8 mouse cellular contexts compared by ENCODE assay signal in genomic region chr10:18056391-18056745, GRCm38 (mm10). TPM values are rescaled to one million over a fixed set of nuclear protein-coding genes. Genes with fewer than 3 reads are reported as not detected.
DNase-seq lines count a peak whose midpoint lies in the region; ATAC-seq and TF ChIP-seq lines count a peak whose summit lies in the region.

No protein-coding gene starts in this region.

- H3K4me3 ChIP-seq in testis, adult 2 months (ENCODE audit: control insufficient read depth, low read depth, low read length), result peak overlapping the region; percentile 87
- peak overlapping the region; percentile 98 for H3K4me3 ChIP-seq in forebrain, embryonic 10.5 days
- H3K4me3 ChIP-seq in limb, embryonic 13.5 days, result peak overlapping the region; percentile 98

- no peak for ATAC-seq in limb, embryonic 13.5 days (ENCODE audit: low FRiP score, low read depth)

- WGBS in forebrain, embryonic 10.5 days, result 1% methylated on average over 8 of the region's 8 CpGs
- 2% methylated on average over 8 of the region's 8 CpGs for WGBS in limb, embryonic 13.5 days

- H3K9me3 ChIP-seq in forebrain, embryonic 10.5 days, result no peaks in the 10 kb centered on the region
- no peaks in the 10 kb centered on the region for H3K9me3 ChIP-seq in limb, embryonic 13.5 days

- no peaks in the 10 kb centered on the region for H3K36me3 ChIP-seq in testis, adult 2 months (ENCODE audit: control insufficient read depth, insufficient read depth, low read length)
- peaks cover 6% of the 10 kb centered on the region; the same call in 1 of the 2 replicates for H3K36me3 ChIP-seq in forebrain, embryonic 10.5 days (replicated peaks)
- no peaks in the 10 kb centered on the region for H3K36me3 ChIP-seq in limb, embryonic 13.5 days
- H3K36me3 ChIP-seq in splenic B cell, adult 2 months (ENCODE audit: control insufficient read depth, insufficient read depth, low read length, poor library complexity, severe bottlenecking), result no peaks in the 10 kb centered on the region

- TF ChIP-seq CTCF in testis, adult 2 months (IDR thresholded peaks at IDR 0.05; ENCODE audit: control insufficient read depth, insufficient read depth, insufficient replicate concordance, low read depth, low read length), result no peak

- no peak for DNase-seq in testis, postnatal 14 days (ENCODE audit: low spot score)
- no peak for DNase-seq in forebrain, embryonic 10.5 days (ENCODE audit: extremely low spot score, low spot score)
- peak; percentile 24 for DNase-seq in splenic B cell, adult 2 months (ENCODE audit: low read depth, low spot score)
- DNase-seq in frontal cortex, postnatal 14 days (ENCODE audit: low spot score in 2 of 2), result no peak
- DNase-seq in T-cell, adult 2 months (ENCODE audit: low spot score), result no peak
- no peak for DNase-seq in urinary bladder, postnatal 4 days (ENCODE audit: low spot score in 2 of 2)

- no peak overlapping the region for H3K27ac ChIP-seq in testis, adult 2 months (ENCODE audit: control insufficient read depth, insufficient read depth, low read depth, low read length)
- H3K27ac ChIP-seq in forebrain, embryonic 10.5 days, result peak overlapping the region; percentile 97
- peak overlapping the region; percentile 93 for H3K27ac ChIP-seq in limb, embryonic 13.5 days

- H3K9ac ChIP-seq in limb, embryonic 13.5 days, result peak overlapping the region; percentile 94

- H3K4me1 ChIP-seq in testis, adult 2 months (ENCODE audit: control insufficient read depth, insufficient read depth, low read length), result peaks cover 2% of the 10 kb centered on the region; the same call in 1 of the 2 replicates
- peaks cover 24% of the 10 kb centered on the region for H3K4me1 ChIP-seq in forebrain, embryonic 10.5 days
- H3K4me1 ChIP-seq in limb, embryonic 13.5 days, result peaks cover 33% of the 10 kb centered on the region

- TF ChIP-seq POLR2A in testis, adult 2 months (IDR thresholded peaks at IDR 0.05; ENCODE audit: control insufficient read depth, low read depth, low read length), result no peak

- H3K27me3 ChIP-seq in testis, adult 2 months (ENCODE audit: control insufficient read depth, insufficient read depth, low read length), result no peaks in the 10 kb centered on the region
- 0 out of 2 replicates have a peak, but pooled peaks cover 6% of the 10 kb centered on the region for H3K27me3 ChIP-seq in forebrain, embryonic 10.5 days (ENCODE audit: poor library complexity, severe bottlenecking)
- no peaks in the 10 kb centered on the region for H3K27me3 ChIP-seq in limb, embryonic 13.5 days
- H3K27me3 ChIP-seq in splenic B cell, adult 2 months (ENCODE audit: control insufficient read depth, insufficient read depth, low read length, poor library complexity, severe bottlenecking), result no peaks in the 10 kb centered on the region; the same call in 1 of the 2 replicates

- peak overlapping the region; percentile 74 for H3K4me2 ChIP-seq in limb, embryonic 13.5 days (replicated peaks)

RNA-seq across cellular contexts. Expression of gene Reps1, which starts 0.7 kb away (rescaled TPM):
- polyA plus RNA-seq in testis, adult 2 months (2012; rRNA removed), result 52.8 and 58.2 TPM in 2 replicates
- 13.1 and 13.5 TPM in 2 replicates for polyA plus RNA-seq in forebrain, embryonic 10.5 days (2016; fragmentation: Nextera tagmentation; extraction: Ambion mirVana)
- polyA plus RNA-seq in limb, embryonic 13.5 days (2015; fragmentation: Nextera tagmentation; extraction: Ambion mirVana), result 18.8 and 22.2 TPM in 2 replicates

RNA-seq across cellular contexts. Expression of gene Abracl, which starts 33.3 kb away (rescaled TPM):
- polyA plus RNA-seq in testis, adult 2 months (2012; rRNA removed), result 5.8 and 6.9 TPM in 2 replicates
- polyA plus RNA-seq in forebrain, embryonic 10.5 days (2016; fragmentation: Nextera tagmentation; extraction: Ambion mirVana), result 145 and 147 TPM in 2 replicates
- polyA plus RNA-seq in limb, embryonic 13.5 days (2015; fragmentation: Nextera tagmentation; extraction: Ambion mirVana), result 151 TPM in 2 replicates

Comparison
In these comparisons a context has a peak if more than half of its experiments do, and no peak if none do; other contexts are left out.
1. RNA of gene Abracl, which starts 33.3 kb away (polyA plus RNA-seq): 151 TPM in limb, embryonic 13.5 days and 145 to 147 TPM in forebrain, embryonic 10.5 days; 5.8 to 6.9 TPM in testis, adult 2 months; every median in the first group is over 10 times any median in the second.
2. Peak in every context shown above with its lines, with median percentiles within 50 percentile points of each other: H3K4me3 ChIP-seq.